ENCODE assay signal across 9 mouse cellular contexts in genomic region chr15:85477584-85477983, GRCm38 (mm10). TPM values are rescaled to one million over a fixed set of nuclear protein-coding genes. Genes with fewer than 3 reads are reported as not detected.
DNase-seq lines count a peak whose midpoint lies in the region; ATAC-seq lines count a peak whose summit lies in the region.
"Had no signal": no experiment of that assay in that cellular context is flagged by ENCODE, and none has a peak within 500 bp of the region (broad histone marks: within the 10 kb centered on the region; RNA-seq: fewer than 3 reads in every experiment).

No protein-coding gene starts in this region.

- H3K27ac ChIP-seq in hindbrain, embryonic 11.5 days (ENCODE audit: low read depth, low read length): no peak overlapping the region
- no peak overlapping the region for H3K27ac ChIP-seq in hindbrain, embryonic 16.5 days (ENCODE audit: low read depth, low read length)

- no peaks in the 10 kb centered on the region for H3K27me3 ChIP-seq in hindbrain, embryonic 11.5 days (ENCODE audit: control insufficient read depth, insufficient read depth, low read length)
- H3K27me3 ChIP-seq in hindbrain, embryonic 16.5 days (replicated peaks; ENCODE audit: control insufficient read depth, insufficient read depth, low read length): no peaks in the 10 kb centered on the region

- peak; percentile 82 for DNase-seq in hindbrain, embryonic 11.5 days (ENCODE audit: low spot score)
- peak; percentile 72 for DNase-seq in CD4-positive, CD25-positive, alpha-beta regulatory T cell, adult 2 months (ENCODE audit: low read depth, low spot score)
- peak; percentile 80 for DNase-seq in adrenal gland, adult 2 months
- peak; percentile 56 for DNase-seq in forelimb bud, embryonic 11.5 days (ENCODE audit: low read depth, low spot score)
- peak; percentile 82 to 86 for DNase-seq in kidney, postnatal 4 days
- peak; percentile 78 for DNase-seq in urinary bladder, postnatal 14 days (ENCODE audit: low spot score)

- no peaks in the 10 kb centered on the region for H3K36me3 ChIP-seq in hindbrain, embryonic 11.5 days (ENCODE audit: control insufficient read depth, insufficient read depth, low read length)
- H3K36me3 ChIP-seq in hindbrain, embryonic 16.5 days (ENCODE audit: control insufficient read depth, insufficient read depth, low read length): no peaks in the 10 kb centered on the region

- H3K4me3 ChIP-seq in hindbrain, embryonic 11.5 days (ENCODE audit: low read depth, low read length): no peak overlapping the region
- H3K4me3 ChIP-seq in hindbrain, embryonic 16.5 days (ENCODE audit: low read length): no peak overlapping the region

- H3K9ac ChIP-seq in hindbrain, embryonic 11.5 days (ENCODE audit: low read depth, low read length): no peak overlapping the region
- H3K9ac ChIP-seq in hindbrain, embryonic 16.5 days (ENCODE audit: low read depth, low read length): no peak overlapping the region

- no peak for ATAC-seq in hindbrain, embryonic 11.5 days (ENCODE audit: low FRiP score)
- ATAC-seq in hindbrain, embryonic 16.5 days: no peak
- ATAC-seq in neutrophil, adult 5-6 weeks (ENCODE audit: extremely low read depth, insufficient number of reproducible peaks, low FRiP score, poor library complexity, severe bottlenecking): peak; percentile 46; the same call in 1 of the 2 replicates

- no peaks in the 10 kb centered on the region for H3K9me3 ChIP-seq in hindbrain, embryonic 11.5 days (ENCODE audit: control insufficient read depth, low read length)
- no peaks in the 10 kb centered on the region for H3K9me3 ChIP-seq in hindbrain, embryonic 16.5 days (ENCODE audit: control insufficient read depth, low read length)

- H3K4me1 ChIP-seq in hindbrain, embryonic 11.5 days (replicated peaks; ENCODE audit: control insufficient read depth, insufficient read depth, low read length): peaks cover 4% of the 10 kb centered on the region
- H3K4me1 ChIP-seq in hindbrain, embryonic 16.5 days (ENCODE audit: control insufficient read depth, insufficient read depth, low read depth, low read length): peaks cover 7% of the 10 kb centered on the region

- H3K4me2 ChIP-seq in hindbrain, embryonic 11.5 days (replicated peaks; ENCODE audit: low read depth, low read length): no peak overlapping the region
- no peak overlapping the region for H3K4me2 ChIP-seq in hindbrain, embryonic 16.5 days (ENCODE audit: low read length)

- 36% methylated on average over 1 of the region's 1 CpGs for WGBS in hindbrain, embryonic 11.5 days
- WGBS in hindbrain, embryonic 16.5 days: 24% methylated on average over 1 of the region's 1 CpGs

RNA-seq across cellular contexts. Expression of gene 7530416G11Rik, which starts 25.4 kb away (rescaled TPM):
- polyA plus RNA-seq in hindbrain, embryonic 11.5 days (2014; fragmentation: Nextera tagmentation; extraction: Ambion mirVana): not detected in 2 replicates
- not detected in 2 replicates for polyA plus RNA-seq in hindbrain, embryonic 16.5 days (2015; fragmentation: Nextera tagmentation; extraction: Ambion mirVana)
- not detected for total RNA-seq in adrenal gland, adult 2 months (2021)
- not detected in 2 replicates for polyA plus RNA-seq in adrenal gland, adult 2 months (2012; rRNA removed)
- total RNA-seq in neutrophil, adult 5-6 weeks (2017): not detected in 2 replicates
- polyA plus RNA-seq: liver, embryonic 16.5 days had no signal
